Mouse (Mus musculus) mammary gland, adult 2 months (tissue): ENCODE data around the gene Fa2h. TPM values are rescaled to one million over a fixed set of nuclear protein-coding genes. Genes with fewer than 3 reads are reported as not detected.

Experiments
- polyA plus RNA-seq: library from polyadenylated mRNA; depleted of rRNA; stranded (reverse); fragments of >200 nt; gene quantifications from 2 replicates; pipeline ENCODE4 v1.2.3, GENCODE M21; 2012; ENCODE audit warnings: low replicate concordance; rRNA removed

Fa2h gene
- polyA plus RNA-seq: 3.3 and 12.6 TPM in 2 replicates

DNA sequence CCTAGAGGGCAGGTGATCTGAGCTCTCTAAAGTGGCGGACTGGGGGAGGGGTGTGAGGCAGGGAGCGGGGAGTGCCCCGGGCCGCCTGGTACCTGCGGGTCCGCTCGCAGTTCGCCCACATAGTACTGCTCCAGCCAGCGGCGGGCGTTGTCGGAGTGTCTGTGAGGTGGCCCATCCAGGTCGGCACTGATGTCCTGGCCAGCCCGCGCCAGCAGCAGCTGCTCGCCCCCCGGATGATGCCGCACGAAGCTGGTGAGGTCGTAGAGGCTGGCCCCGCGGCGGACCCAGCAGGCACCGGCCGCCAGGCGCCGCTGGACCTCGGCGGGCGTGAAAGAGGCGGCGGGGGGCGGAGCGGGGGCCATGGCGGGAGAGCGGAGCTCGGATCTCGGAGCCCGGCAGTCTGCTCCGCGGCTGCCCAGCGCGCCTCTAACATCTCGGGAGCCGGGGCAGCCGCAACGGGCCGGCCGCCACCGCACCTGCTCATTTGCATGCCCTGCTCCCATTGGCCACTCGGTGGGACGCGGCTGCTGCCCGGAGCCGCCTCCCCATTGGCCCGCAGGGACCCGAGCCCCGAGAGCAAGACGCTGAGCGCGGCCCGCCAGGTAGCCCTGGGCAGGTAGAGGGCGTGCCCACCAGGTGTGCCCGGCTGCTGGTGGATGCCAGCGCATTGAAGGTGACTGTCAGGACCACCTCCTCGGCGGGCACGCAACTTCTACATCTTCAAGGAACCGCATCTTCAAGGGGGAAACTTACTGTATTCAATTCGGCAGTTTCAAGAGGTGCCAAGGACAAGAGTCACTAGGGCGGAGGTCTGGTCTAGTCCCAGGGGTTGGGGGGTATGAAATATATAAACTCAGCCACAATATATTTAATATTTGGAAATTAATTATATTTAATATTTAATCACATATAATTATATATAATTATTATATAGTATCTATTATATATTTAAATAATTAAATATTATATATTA is at the start of gene Fa2h:
TSS of gene Fa2h (minus strand) at position 434 of the 973 bp plus-strand sequence.

DNA sequence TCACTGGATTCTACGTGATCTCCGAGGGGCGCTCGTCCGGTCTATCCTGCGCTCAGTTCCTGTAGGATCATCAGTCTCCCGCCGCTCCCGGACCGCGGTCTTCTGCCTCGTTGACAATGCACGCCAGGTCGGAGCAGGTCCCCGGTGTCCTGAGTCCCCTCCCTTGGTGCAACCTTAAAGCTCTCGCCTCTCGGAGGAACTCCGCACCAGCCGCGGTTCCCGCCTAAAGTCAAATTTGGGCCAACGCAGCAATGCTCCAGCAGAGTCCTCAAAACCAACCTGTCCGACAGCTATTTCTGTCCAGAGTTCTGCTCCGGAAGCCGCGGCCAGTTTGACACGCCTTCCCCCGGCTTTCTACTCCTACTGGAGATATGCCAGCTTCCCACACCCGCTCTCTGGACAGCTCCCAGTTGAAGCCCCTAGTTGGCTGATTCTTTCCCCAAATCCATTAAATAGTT is 55.7 kb downstream of the Fa2h start, which contains the start of gene Mlkl:
TSS of gene Mlkl (minus strand) at position 288 of the 458 bp plus-strand sequence.

DNA sequence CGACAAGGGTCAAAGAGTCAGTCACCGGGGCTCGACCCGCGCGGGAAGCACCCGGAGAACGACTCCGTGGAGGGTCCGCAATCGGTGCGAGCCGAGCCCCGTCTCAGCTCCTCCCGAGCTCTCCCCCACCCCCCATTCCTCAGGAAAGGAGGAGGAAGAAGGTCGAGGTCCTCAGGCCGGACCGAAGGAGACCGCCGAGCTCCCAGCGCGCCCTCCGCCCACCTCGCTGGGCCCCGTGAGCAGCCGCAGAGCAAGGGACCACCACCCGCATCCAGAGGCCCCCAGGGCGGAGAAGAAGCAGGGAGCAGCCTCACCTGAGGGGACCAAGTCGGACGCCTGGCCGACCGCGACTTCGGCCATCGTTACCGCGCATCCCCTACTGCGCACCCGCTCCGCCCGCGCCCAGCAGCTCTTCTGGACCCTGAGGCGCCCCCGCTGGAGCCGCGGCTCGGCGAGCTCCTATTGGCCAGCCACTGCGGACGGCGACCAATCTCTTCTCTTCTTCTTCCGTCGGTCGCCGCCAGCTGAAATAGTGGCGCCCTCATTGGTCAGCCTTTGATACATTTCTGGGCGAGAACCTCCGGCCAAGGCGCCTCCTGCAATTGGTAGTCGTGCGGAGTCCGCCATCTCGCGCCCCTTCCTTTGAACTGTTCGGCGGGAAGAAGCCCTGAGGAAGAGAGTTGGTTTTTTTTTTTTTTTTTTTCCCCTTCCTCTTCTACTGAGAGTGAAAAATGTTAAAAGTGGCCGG is 93.6 kb downstream of the Fa2h start, which contains the start of gene Rfwd3:
TSS of gene Rfwd3 (minus strand) at position 402 of the 748 bp plus-strand sequence.

Other genes with a start within 250 kb of the Fa2h start
- 43.8 and 49.9 TPM in 2 replicates for gene Glg1, start 134.6 kb downstream of the Fa2h start, polyA plus RNA-seq
- 9.5 and 14.6 TPM in 2 replicates for gene Rfwd3, start 93.6 kb downstream of the Fa2h start, polyA plus RNA-seq
- gene Mlkl, start 55.6 kb downstream of the Fa2h start, polyA plus RNA-seq: 1.1 and 3.3 TPM in 2 replicates
- gene Wdr59, start 128.3 kb upstream of the Fa2h start, polyA plus RNA-seq: 6.7 and 10.4 TPM in 2 replicates
- 102 and 160 TPM in 2 replicates for gene Znrf1, start 142.3 kb upstream of the Fa2h start, polyA plus RNA-seq
- 52.1 and 55.6 TPM in 2 replicates for gene Ldhd, start 236.6 kb upstream of the Fa2h start, polyA plus RNA-seq
- gene Zfp1, start 249.6 kb upstream of the Fa2h start, polyA plus RNA-seq: 4.7 and 4.9 TPM in 2 replicates